Mouse (Mus musculus): ENCODE measurements around the gene Nckap5.

The Nckap5 gene

DNA sequence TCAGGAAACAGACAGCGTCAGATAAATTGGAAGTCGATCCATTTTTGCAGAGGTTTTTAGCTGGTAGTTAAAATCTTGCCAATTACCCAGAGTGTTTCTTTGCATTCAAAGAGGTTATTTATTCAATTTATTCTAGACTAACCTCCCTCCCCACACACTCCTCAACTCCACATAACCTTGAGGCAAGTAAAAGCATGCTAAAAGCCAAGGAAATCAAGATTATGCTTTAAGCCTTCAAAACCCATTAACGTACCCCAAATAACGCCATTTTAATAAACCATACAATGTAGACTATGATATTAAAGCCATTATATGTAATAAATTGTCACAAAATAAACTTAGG, 129.7 kb downstream of the Nckap5 start:
- no peak for DNase-seq (ENCODE audit: low read depth, low spot score)

GRCm38 (mm10) chr1:126700063-126700977, 130.3 kb downstream of the Nckap5 start:
- DNase-seq (ENCODE audit: low read depth, low spot score), result no peak

GRCm38 (mm10) chr1:126693585-126693984, 137.0 kb downstream of the Nckap5 start:
- DNase-seq (ENCODE audit: low read depth, low spot score), result no peak

DNA sequence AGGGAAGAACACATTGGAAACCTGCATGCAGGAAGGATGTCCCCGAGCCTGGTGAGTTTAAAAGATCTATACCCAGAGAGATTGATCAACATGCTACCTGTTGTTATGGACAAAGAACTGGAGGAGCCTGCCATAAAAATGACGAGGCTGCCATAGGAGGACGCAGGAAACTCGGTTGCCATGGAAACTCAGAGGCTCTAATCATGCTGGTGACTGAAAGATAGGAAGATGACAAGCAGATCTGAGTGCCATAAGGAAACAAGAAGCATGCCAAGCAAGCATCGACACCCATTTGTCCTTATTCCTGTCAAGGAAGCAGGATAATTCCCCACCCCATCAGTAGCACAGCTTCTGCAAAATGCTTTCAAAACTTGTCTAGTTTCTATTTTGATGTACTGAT, 142.0 kb downstream of the Nckap5 start:
- no peak for DNase-seq (ENCODE audit: low read depth, low spot score)

DNA sequence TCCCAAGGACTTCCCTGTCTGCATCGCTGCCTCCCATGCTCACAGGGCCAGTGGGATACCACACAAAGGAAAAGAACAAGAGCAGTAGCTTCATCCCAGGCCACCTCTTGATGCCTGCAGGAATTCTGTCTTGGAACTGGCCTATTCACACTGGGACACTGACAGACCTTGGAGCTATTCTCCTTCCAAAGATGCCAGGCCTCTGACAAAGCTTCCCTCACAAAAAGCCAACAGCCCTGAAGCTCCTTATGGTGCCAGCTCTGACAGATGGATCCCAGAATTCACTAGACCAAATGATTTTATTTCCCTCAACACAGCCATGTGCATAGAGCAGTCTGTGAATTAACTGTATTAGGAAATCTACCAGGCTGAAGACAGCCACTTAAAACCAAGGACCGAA, 143.9 kb downstream of the Nckap5 start:
- no peak for DNase-seq (ENCODE audit: low read depth, low spot score)

DNA sequence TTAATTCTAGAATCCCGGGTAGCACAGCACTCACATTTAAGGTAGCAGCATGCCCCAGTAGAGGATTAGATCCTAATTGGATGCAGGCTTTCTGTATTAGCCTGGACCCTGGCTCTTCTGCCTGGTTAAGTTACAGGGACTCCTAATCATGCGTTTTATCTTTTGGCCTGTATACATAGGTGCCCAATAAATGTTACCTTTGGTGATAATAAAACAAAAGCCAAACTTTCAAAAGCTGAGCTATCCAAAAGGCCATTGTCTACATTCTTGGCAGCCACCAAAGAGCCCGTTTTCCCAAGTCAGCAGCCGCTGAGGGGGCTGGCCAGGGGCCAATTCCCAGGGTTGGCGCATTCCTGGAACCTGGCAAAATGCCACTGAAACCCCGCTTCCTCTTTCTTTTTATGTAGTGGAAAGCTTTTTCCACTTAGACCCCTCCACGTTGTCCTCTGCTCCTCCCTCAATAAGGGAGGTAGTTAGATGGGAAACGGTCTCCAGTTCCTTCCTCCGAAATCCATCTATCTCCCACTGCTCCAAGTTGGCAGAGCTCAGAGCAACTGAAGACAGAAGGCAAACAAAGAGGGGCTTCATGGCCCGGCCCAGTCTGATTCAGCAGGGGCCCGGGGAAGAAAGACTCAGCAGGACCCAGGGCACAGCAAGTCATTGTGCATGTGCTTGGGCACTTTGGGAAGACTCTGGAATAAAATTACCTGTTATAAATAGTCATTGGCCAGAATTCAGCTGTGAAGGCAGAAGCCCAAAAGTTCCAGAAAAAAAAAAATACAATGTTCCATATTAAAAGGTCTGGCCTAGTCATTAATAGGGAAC, 146.8 kb downstream of the Nckap5 start:
- no peak for DNase-seq (ENCODE audit: low read depth, low spot score)

- no peak for DNase-seq (ENCODE audit: low read depth, low spot score)
These were observed 148.8 kb downstream of the Nckap5 start for GRCm38 (mm10) chr1:126681773-126682172.

DNA sequence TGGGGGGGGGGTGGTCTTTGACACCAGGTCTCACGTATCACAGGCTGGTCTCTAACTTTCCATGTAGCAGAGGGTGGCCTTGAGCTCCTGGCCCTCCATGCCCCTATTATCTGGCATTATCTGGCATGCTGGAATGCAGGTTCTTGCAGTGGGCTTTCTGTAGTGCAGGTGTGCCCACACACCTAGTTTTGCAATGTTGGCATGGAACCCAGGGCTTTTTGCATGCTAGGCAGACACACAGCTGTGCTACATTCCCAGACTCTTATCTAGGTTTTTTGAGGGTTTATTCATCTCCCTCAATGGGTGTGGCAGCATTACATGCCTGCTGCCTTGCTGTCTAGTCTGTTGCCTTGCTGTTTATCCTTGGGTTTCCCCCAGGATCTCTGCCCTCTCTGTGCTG, 151.3 kb downstream of the Nckap5 start:
- no peak for DNase-seq (ENCODE audit: low read depth, low spot score)

- DNase-seq (ENCODE audit: low read depth, low spot score), result no peak
These were observed 153.3 kb downstream of the Nckap5 start for GRCm38 (mm10) chr1:126677280-126677679.

DNA sequence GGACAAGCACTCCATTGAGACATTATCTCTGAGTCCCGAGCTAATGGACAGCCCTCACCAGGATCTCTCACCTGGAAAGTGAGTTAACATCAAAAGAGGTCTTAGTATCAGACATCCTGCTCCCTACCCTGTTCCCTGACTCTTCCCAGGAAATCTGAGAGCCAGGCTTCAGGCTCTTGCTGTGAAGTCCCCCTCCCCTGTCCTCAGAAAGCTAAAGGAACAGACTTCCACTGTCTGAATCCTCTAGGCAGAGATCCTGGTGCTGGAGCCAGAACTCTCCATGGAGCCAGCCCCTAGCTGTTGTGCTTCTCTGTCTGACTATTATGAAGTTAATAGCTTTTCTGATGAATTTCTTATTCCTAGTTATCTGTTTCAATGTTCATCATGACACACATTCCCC, 153.8 kb downstream of the Nckap5 start:
- no peak for DNase-seq (ENCODE audit: low read depth, low spot score)

GRCm38 (mm10) chr1:126675142-126675541, 155.5 kb downstream of the Nckap5 start:
- no peak for DNase-seq (ENCODE audit: low read depth, low spot score)

DNA sequence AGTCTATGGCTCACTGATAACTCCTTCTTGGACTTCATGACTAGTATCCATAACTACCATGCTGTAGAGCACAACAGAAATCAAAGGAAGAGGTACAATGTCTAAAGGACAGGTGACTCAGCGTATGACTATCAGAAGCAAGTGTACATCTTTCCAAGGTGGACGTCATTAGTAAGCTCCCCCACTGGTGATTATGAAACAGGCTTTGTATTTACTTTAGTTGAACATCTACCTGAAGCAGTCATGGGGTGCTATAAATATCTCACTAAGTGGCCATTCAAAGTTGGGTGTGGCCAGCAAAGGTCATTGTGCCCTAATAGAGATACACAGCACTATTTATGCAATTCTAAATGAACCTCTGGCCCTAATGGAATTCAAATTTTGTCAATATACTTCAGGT, 157.4 kb downstream of the Nckap5 start:
- no peak for DNase-seq (ENCODE audit: low read depth, low spot score)

DNA sequence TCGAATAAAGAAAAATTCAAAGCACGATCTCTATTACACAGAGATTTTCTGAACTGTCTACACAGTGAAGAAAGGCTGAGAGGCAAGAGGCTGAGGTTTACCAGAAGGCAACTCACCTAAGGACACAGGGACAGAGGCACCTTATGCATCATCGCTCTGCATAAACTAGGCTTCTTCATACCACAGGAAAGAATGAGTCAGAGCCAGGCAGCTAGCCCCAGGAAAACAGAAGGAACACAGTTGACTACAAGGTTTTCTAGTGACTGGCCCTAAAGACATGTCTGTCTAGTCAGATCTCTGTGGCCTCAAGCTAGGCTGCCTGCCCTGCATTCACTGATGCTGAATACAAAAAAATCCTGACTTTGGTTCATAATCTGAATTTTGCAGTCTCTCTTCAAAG, 160.1 kb downstream of the Nckap5 start:
- no peak for DNase-seq (ENCODE audit: low read depth, low spot score)

GRCm38 (mm10) chr1:126660098-126660999, 170.2 kb downstream of the Nckap5 start:
- no peak for DNase-seq (ENCODE audit: low read depth, low spot score)

- DNase-seq (ENCODE audit: low read depth, low spot score), result no peak
These were observed 171.9 kb downstream of the Nckap5 start for GRCm38 (mm10) chr1:126658731-126659130.

DNA sequence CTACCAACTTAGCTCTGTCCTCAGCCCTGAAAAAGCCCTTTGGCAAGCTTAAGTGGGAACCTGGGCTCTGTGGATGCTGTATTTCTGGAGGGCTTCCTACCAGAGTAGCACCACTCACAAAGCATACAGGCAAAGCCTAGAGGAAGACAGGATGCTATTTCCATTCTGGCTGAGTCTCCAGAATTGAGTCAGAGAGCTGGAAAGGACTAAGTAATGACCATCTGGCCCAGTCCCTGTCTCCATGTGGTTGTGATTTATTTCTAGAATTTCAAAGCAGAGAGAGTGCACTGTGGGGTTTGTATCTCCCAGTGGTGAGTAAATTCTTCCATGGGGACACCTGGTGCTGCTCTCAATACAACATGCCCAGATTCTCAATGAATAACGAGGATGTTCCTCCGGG, 174.4 kb downstream of the Nckap5 start:
- DNase-seq (ENCODE audit: low read depth, low spot score), result no peak

DNA sequence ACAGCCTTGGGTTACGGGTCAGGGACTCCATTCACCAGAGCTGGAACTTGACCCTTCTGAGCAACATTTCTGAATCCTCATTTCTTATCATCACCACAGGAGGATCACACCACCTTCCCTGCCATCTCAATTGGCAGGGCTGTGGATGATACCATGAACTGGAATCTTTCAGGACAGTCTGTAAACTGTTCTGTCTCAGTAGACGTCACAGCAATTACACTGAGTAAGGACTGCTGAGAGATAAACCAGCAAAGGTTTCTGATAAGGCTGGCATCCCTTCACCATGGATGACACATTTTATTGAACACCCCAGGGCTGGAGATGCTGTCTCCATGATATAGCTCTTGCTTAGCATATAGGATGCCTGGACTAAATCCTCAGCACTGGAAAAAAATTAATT, 178.5 kb downstream of the Nckap5 start:
- no peak for DNase-seq (ENCODE audit: low read depth, low spot score)

DNA sequence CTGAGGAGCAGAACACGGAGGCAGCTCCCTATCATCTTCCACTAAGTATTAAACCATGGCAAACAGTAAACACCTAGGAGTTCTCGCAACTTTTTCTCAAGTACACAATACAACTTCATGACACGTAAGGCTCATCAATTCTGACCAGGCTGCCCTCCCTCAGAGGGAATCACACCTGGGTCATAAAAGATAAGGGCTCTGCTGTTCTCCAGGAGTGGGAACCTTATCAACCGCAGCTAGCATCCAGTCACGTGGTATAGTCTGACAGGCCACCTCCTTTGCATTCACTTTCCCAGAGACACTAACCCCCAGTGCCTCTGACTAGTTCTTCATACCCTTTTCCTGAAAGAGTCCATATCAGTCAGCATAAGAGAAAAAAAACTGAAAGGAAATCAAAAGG, 179.8 kb downstream of the Nckap5 start:
- DNase-seq (ENCODE audit: low read depth, low spot score), result no peak

GRCm38 (mm10) chr1:126642751-126643150, 187.8 kb downstream of the Nckap5 start:
- DNase-seq (ENCODE audit: low read depth, low spot score), result no peak

- no peak for DNase-seq (ENCODE audit: low read depth, low spot score)
These were observed 191.1 kb downstream of the Nckap5 start for GRCm38 (mm10) chr1:126639463-126639862.

GRCm38 (mm10) chr1:126637515-126637914, 193.1 kb downstream of the Nckap5 start:
- DNase-seq (ENCODE audit: low read depth, low spot score), result no peak

GRCm38 (mm10) chr1:126626206-126626605, 204.4 kb downstream of the Nckap5 start:
- no peak for DNase-seq (ENCODE audit: low read depth, low spot score)

Measured in ZHBTc4 (cell line).